In the genomic region with DNA sequence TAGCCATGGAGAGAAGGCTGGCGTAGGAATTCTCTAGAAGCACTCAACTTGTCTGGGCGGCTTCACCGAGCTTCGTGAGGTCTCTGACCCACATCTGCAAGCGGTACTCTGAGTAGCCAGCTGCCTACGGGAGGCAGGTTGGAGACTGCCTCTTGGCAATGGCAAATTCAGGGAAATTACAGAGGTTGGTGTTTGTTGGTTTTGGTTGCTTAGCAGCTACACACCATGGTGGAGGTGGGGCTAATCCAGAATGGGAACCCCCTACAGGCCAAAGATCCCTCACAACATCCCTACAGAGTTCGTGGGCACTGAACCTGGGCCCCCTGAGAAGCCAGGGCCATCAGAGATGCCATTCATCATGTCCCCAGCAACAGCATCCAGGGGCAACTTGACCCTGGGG, we compare ENCODE assay signal across 23 mouse cellular contexts. TPM values are rescaled to one million over a fixed set of nuclear protein-coding genes. Genes with fewer than 3 reads are reported as not detected.
DNase-seq lines count a peak whose midpoint lies in the region; ATAC-seq and TF ChIP-seq lines count a peak whose summit lies in the region.
"Had no signal": no experiment of that assay in that cellular context is flagged by ENCODE, and none has a peak within 500 bp of the region (broad histone marks: within the 10 kb centered on the region; RNA-seq: fewer than 3 reads in every experiment).

No protein-coding gene starts in this region.

- ATAC-seq in liver, embryonic 12.5 days = no peak
- ATAC-seq in liver, postnatal 0 days = no peak
- no peak for ATAC-seq in intestine, postnatal 0 days
- ATAC-seq in stomach, postnatal 0 days (ENCODE audit: low FRiP score, low TSS enrichment) = no peak
- ATAC-seq: forebrain, embryonic 15.5 days had no signal

- TF ChIP-seq EP300 in liver, postnatal 0 days (IDR thresholded peaks at IDR 0.05; ENCODE audit: low read depth) = no peak
- no peak for TF ChIP-seq EP300 in stomach, postnatal 0 days (optimal IDR thresholded peaks at IDR 0.05)

- no peak overlapping the region for H3K4me3 ChIP-seq in liver, embryonic 12.5 days
- no peak overlapping the region for H3K4me3 ChIP-seq in liver, postnatal 0 days (ENCODE audit: low read depth, low read length)
- H3K4me3 ChIP-seq in intestine, postnatal 0 days (ENCODE audit: low read depth, low read length) = no peak overlapping the region
- no peak overlapping the region for H3K4me3 ChIP-seq in stomach, postnatal 0 days (ENCODE audit: low read depth, low read length)
- no peak overlapping the region for H3K4me3 ChIP-seq in gastrocnemius, adult 2 months
- H3K4me3 ChIP-seq: embryonic facial prominence, embryonic 12.5 days; forebrain, embryonic 15.5 days; heart, embryonic 15.5 days; hindbrain, embryonic 10.5 days had no signal

- no peak overlapping the region for H3K4me2 ChIP-seq in liver, embryonic 12.5 days
- no peak overlapping the region for H3K4me2 ChIP-seq in liver, postnatal 0 days (ENCODE audit: low read depth, low read length)
- H3K4me2 ChIP-seq in intestine, postnatal 0 days (replicated peaks; ENCODE audit: low read depth) = no peak overlapping the region
- H3K4me2 ChIP-seq in stomach, postnatal 0 days (replicated peaks; ENCODE audit: low read depth) = no peak overlapping the region
- H3K4me2 ChIP-seq: embryonic facial prominence, embryonic 12.5 days; forebrain, embryonic 15.5 days; heart, embryonic 15.5 days; hindbrain, embryonic 14.5 days had no signal

- H3K27ac ChIP-seq in liver, embryonic 12.5 days = 0 out of 2 replicates have a peak overlapping the region, but pooled peaks have one; percentile 79
- H3K27ac ChIP-seq in liver, postnatal 0 days (ENCODE audit: low read depth) = no peak overlapping the region
- peak overlapping the region; percentile 94; the same call in 1 of the 2 replicates for H3K27ac ChIP-seq in intestine, postnatal 0 days (ENCODE audit: low read depth, low read length)
- no peak overlapping the region for H3K27ac ChIP-seq in stomach, postnatal 0 days (replicated peaks)
- no peak overlapping the region for H3K27ac ChIP-seq in gastrocnemius, adult 2 months
- H3K27ac ChIP-seq: embryonic facial prominence, embryonic 12.5 days; forebrain, embryonic 15.5 days; heart, embryonic 15.5 days; hindbrain, embryonic 10.5 days; hindbrain, embryonic 14.5 days had no signal

- 0 out of 2 replicates have a peak, but pooled peaks cover 8% of the 10 kb centered on the region for H3K27me3 ChIP-seq in liver, embryonic 12.5 days (replicated peaks)
- H3K27me3 ChIP-seq in liver, postnatal 0 days (ENCODE audit: insufficient read depth, low read length) = no peaks in the 10 kb centered on the region
- no peaks in the 10 kb centered on the region for H3K27me3 ChIP-seq in intestine, postnatal 0 days (replicated peaks; ENCODE audit: control insufficient read depth, insufficient read depth, low read length)
- H3K27me3 ChIP-seq in stomach, postnatal 0 days (ENCODE audit: control insufficient read depth, insufficient read depth, low read length) = no peaks in the 10 kb centered on the region
- H3K27me3 ChIP-seq: embryonic facial prominence, embryonic 12.5 days; forebrain, embryonic 15.5 days; heart, embryonic 15.5 days had no signal

- no peaks in the 10 kb centered on the region for H3K9me3 ChIP-seq in liver, embryonic 12.5 days (replicated peaks)
- no peaks in the 10 kb centered on the region for H3K9me3 ChIP-seq in liver, postnatal 0 days (ENCODE audit: low read length)
- H3K9me3 ChIP-seq in intestine, postnatal 0 days (ENCODE audit: control insufficient read depth) = no peaks in the 10 kb centered on the region
- no peaks in the 10 kb centered on the region for H3K9me3 ChIP-seq in stomach, postnatal 0 days (ENCODE audit: control insufficient read depth, low read length)
- H3K9me3 ChIP-seq: embryonic facial prominence, embryonic 12.5 days; forebrain, embryonic 15.5 days; G1E; heart, embryonic 15.5 days; hindbrain, embryonic 10.5 days had no signal

- WGBS in liver, embryonic 12.5 days (ENCODE audit: insufficient replicate concordance) = 85% methylated on average over 7 of the region's 7 CpGs
- WGBS in liver, postnatal 0 days (ENCODE audit: insufficient replicate concordance) = 79% methylated on average over 7 of the region's 7 CpGs
- 68% methylated on average over 7 of the region's 7 CpGs for WGBS in intestine, postnatal 0 days
- WGBS in stomach, postnatal 0 days = 75% methylated on average over 7 of the region's 7 CpGs

- H3K36me3 ChIP-seq in liver, embryonic 12.5 days = no peaks in the 10 kb centered on the region
- no peaks in the 10 kb centered on the region for H3K36me3 ChIP-seq in liver, postnatal 0 days (replicated peaks; ENCODE audit: insufficient read depth, low read length)
- H3K36me3 ChIP-seq in intestine, postnatal 0 days (ENCODE audit: control insufficient read depth, insufficient read depth) = no peaks in the 10 kb centered on the region
- H3K36me3 ChIP-seq in stomach, postnatal 0 days (ENCODE audit: control insufficient read depth, insufficient read depth, low read length) = no peaks in the 10 kb centered on the region
- H3K36me3 ChIP-seq: embryonic facial prominence, embryonic 12.5 days; forebrain, embryonic 15.5 days; G1E; heart, embryonic 15.5 days; hindbrain, embryonic 10.5 days had no signal

- TF ChIP-seq CTCF in liver, postnatal 0 days (IDR thresholded peaks at IDR 0.05; ENCODE audit: low read depth) = no peak
- no peak for TF ChIP-seq CTCF in intestine, postnatal 0 days (IDR thresholded peaks at IDR 0.05; ENCODE audit: low read depth)
- no peak for TF ChIP-seq CTCF in stomach, postnatal 0 days (IDR thresholded peaks at IDR 0.05; ENCODE audit: low read depth)
- no peak for TF ChIP-seq CTCF in gastrocnemius, adult 2 months (IDR thresholded peaks at IDR 0.05)

- intact Hi-C loops in gastrocnemius, adult 2 months (cut with DNase I) = no loop called here

- H3K9ac ChIP-seq in liver, embryonic 12.5 days = no peak overlapping the region
- H3K9ac ChIP-seq in liver, postnatal 0 days (replicated peaks) = no peak overlapping the region
- no peak overlapping the region for H3K9ac ChIP-seq in intestine, postnatal 0 days (ENCODE audit: low read depth, low read length)
- no peak overlapping the region for H3K9ac ChIP-seq in stomach, postnatal 0 days (ENCODE audit: low read length)
- H3K9ac ChIP-seq: embryonic facial prominence, embryonic 12.5 days; forebrain, embryonic 15.5 days; heart, embryonic 15.5 days; hindbrain, embryonic 14.5 days had no signal

- peak; percentile 45 for DNase-seq in heart, adult 11 months
- no peak for DNase-seq in heart, postnatal 4 days
- DNase-seq in liver, postnatal 0 days = no peak
- DNase-seq in stomach, postnatal 0 days (ENCODE audit: low spot score) = peak; percentile 41
- DNase-seq in gastrocnemius, adult 2 months = no peak
- DNase-seq in adrenal gland, adult 18-20 months (ENCODE audit: low spot score in 2 of 2) = no peak
- DNase-seq: adrenal gland, postnatal 14 days; cerebellum, adult 11-12 months; cerebellum, adult 9-10 months; cerebellum, postnatal 25 days; gastrocnemius, postnatal 25 days; heart, postnatal 14 days had no signal

- peaks cover 43% of the 10 kb centered on the region for H3K4me1 ChIP-seq in liver, embryonic 12.5 days
- peaks cover 27% of the 10 kb centered on the region for H3K4me1 ChIP-seq in liver, postnatal 0 days (ENCODE audit: insufficient read depth)
- H3K4me1 ChIP-seq in intestine, postnatal 0 days (replicated peaks; ENCODE audit: control insufficient read depth, insufficient read depth, low read length) = 0 out of 2 replicates have a peak, but pooled peaks cover 7% of the 10 kb centered on the region
- no peaks in the 10 kb centered on the region for H3K4me1 ChIP-seq in stomach, postnatal 0 days (replicated peaks; ENCODE audit: control insufficient read depth, insufficient read depth)

RNA-seq across cellular contexts. Expression of a gene that starts 6.4 kb away (rescaled TPM):
- total RNA-seq in heart, postnatal 4 days (2021) = not detected
- 0.29 TPM in 1 of 2 replicates, not detected in the other for polyA plus RNA-seq in liver, embryonic 12.5 days (2016; fragmentation: Nextera tagmentation; extraction: Ambion mirVana)
- polyA plus RNA-seq in liver, postnatal 0 days (2015; fragmentation: Nextera tagmentation; extraction: Ambion mirVana) = 0.42 and 0.43 TPM in 2 replicates
- 92.5 and 139 TPM in 2 replicates for polyA plus RNA-seq in intestine, postnatal 0 days (2015; fragmentation: Nextera tagmentation; extraction: Ambion mirVana)
- polyA plus RNA-seq in stomach, postnatal 0 days (2015; fragmentation: Nextera tagmentation; extraction: Ambion mirVana) = not detected in 2 replicates
- not detected for total RNA-seq in gastrocnemius, adult 2 months (2021)
- total RNA-seq in adrenal gland, adult 18-20 months (2021) = not detected
- total RNA-seq: adrenal gland, postnatal 14 days; G1E; gastrocnemius, postnatal 25 days; granulocyte monocyte progenitor cell, adult 5-6 weeks; heart, postnatal 14 days had no signal
- polyA plus RNA-seq: C2C12; cortical plate, adult 2 months; embryonic facial prominence, embryonic 12.5 days; G1E; heart, embryonic 15.5 days; hindbrain, embryonic 10.5 days; hindbrain, embryonic 14.5 days had no signal

RNA-seq across cellular contexts. Expression of a gene that starts 29.4 kb away (rescaled TPM):
- 1 to 10 TPM; 2.0 TPM for total RNA-seq in heart, postnatal 4 days (2021)
- 0.31 and 0.44 TPM in 2 replicates for polyA plus RNA-seq in liver, embryonic 12.5 days (2016; fragmentation: Nextera tagmentation; extraction: Ambion mirVana)
- 0.39 and 0.54 TPM in 2 replicates for polyA plus RNA-seq in liver, postnatal 0 days (2015; fragmentation: Nextera tagmentation; extraction: Ambion mirVana)
- polyA plus RNA-seq in intestine, postnatal 0 days (2015; fragmentation: Nextera tagmentation; extraction: Ambion mirVana) = 0.50 and 0.66 TPM in 2 replicates
- polyA plus RNA-seq in stomach, postnatal 0 days (2015; fragmentation: Nextera tagmentation; extraction: Ambion mirVana) = 1.4 and 1.9 TPM in 2 replicates
- 1 to 10 TPM; 6.9 to 8.3 TPM for total RNA-seq in gastrocnemius, adult 2 months (2021)
- total RNA-seq in adrenal gland, adult 18-20 months (2021) = 1 to 10 TPM in 1 of 2 experiments, under 1 TPM in 1; 0.53 to 2.2 TPM
- total RNA-seq: granulocyte monocyte progenitor cell, adult 5-6 weeks had no signal

RNA-seq across cellular contexts. Expression of a gene that starts 46.6 kb away (rescaled TPM):
- total RNA-seq in heart, postnatal 4 days (2021) = 10 to 100 TPM; 47.8 to 50.4 TPM
- 67.1 and 67.4 TPM in 2 replicates for polyA plus RNA-seq in liver, embryonic 12.5 days (2016; fragmentation: Nextera tagmentation; extraction: Ambion mirVana)
- 35.8 and 36.5 TPM in 2 replicates for polyA plus RNA-seq in liver, postnatal 0 days (2015; fragmentation: Nextera tagmentation; extraction: Ambion mirVana)
- polyA plus RNA-seq in intestine, postnatal 0 days (2015; fragmentation: Nextera tagmentation; extraction: Ambion mirVana) = 52.4 and 60.1 TPM in 2 replicates
- polyA plus RNA-seq in stomach, postnatal 0 days (2015; fragmentation: Nextera tagmentation; extraction: Ambion mirVana) = 50.0 and 51.2 TPM in 2 replicates
- 10 to 100 TPM; 41.1 to 48.6 TPM for total RNA-seq in gastrocnemius, adult 2 months (2021)
- total RNA-seq in adrenal gland, adult 18-20 months (2021) = 10 to 100 TPM; 58.1 to 71.9 TPM

RNA-seq across cellular contexts. Expression of a gene that starts 52.6 kb away (rescaled TPM):
- total RNA-seq in heart, postnatal 4 days (2021) = 100 to 1,000 TPM; 178 to 183 TPM
- 15.7 and 15.9 TPM in 2 replicates for polyA plus RNA-seq in liver, embryonic 12.5 days (2016; fragmentation: Nextera tagmentation; extraction: Ambion mirVana)
- polyA plus RNA-seq in liver, postnatal 0 days (2015; fragmentation: Nextera tagmentation; extraction: Ambion mirVana) = 8.5 and 9.5 TPM in 2 replicates
- 18.0 and 19.6 TPM in 2 replicates for polyA plus RNA-seq in intestine, postnatal 0 days (2015; fragmentation: Nextera tagmentation; extraction: Ambion mirVana)
- polyA plus RNA-seq in stomach, postnatal 0 days (2015; fragmentation: Nextera tagmentation; extraction: Ambion mirVana) = 14.8 and 15.6 TPM in 2 replicates
- total RNA-seq in gastrocnemius, adult 2 months (2021) = 100 to 1,000 TPM; 203 to 264 TPM
- total RNA-seq in adrenal gland, adult 18-20 months (2021) = 100 to 1,000 TPM; 149 to 159 TPM

Comparison
In these comparisons a context has a peak if more than half of its experiments do, and no peak if none do; other contexts are left out.
1. DNase-seq: peak in heart, adult 11 months (single experiment) and stomach, postnatal 0 days (single experiment); none in heart, postnatal 4 days (single experiment), liver, postnatal 0 days (single experiment), gastrocnemius, adult 2 months (single experiment) and adrenal gland, adult 18-20 months (0 of 2).
2. H3K27ac ChIP-seq: peak in liver, embryonic 12.5 days (single experiment) and intestine, postnatal 0 days (single experiment); none in liver, postnatal 0 days (single experiment), stomach, postnatal 0 days (single experiment) and gastrocnemius, adult 2 months (single experiment).
3. RNA of a gene that starts 6.4 kb away (polyA plus RNA-seq): 92.5 to 139 TPM in intestine, postnatal 0 days; 0.42 to 0.43 TPM in liver, postnatal 0 days, 0.29 TPM in liver, embryonic 12.5 days and not detected in stomach, postnatal 0 days; every median in the first group is over 10 times any median in the second.